10 mouse cellular contexts compared by ENCODE assay signal in the genomic region with DNA sequence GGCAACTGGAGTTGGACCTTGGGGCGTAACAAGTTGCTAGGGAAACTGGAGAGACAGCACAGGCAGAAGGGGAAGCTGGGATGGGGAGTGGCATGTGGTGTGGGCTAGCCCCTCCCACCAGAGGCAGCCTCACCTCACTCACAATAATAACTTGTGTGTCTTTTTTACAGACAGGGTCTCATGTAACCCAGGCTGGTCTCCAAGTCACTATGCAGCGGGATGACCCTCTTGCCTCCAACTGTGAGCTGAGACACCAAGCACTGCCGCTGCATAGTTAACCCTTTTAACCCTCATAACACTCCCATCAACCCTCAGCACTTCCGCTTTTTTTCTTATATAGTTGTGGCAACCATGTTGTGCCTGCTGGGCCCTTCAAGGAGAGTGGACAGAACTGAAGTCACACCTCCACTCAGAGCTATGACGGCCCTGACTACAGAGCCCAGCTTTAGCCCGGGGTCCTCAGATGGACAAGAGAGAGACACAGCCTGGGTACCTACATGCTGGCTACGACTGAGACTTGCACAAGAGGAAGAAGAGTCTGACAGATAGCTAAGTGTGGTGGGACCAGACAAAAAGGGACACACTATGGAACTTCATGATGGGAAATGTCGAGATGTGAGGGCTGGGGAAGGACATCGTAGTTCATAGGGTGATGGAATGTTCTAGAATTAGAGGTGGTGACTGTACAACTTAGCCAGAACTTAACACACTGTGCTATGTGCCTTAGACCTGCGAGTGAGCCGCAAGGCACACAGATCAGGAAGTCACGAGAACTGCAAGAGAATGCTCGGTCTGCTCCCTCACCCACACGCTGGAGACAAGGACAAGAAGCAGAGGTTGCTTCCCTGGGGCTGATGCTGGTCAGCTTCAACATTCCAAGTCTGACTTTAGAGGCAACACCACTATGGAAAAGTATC. TPM values are rescaled to one million over a fixed set of nuclear protein-coding genes. Genes with fewer than 3 reads are reported as not detected.
A peak's percentile ranks its signal among the peaks of the same experiment; 100 is the strongest.
DNase-seq lines count a peak whose midpoint lies in the region; ATAC-seq and TF ChIP-seq lines count a peak whose summit lies in the region.
"Had no signal": no experiment of that assay in that cellular context is flagged by ENCODE, and none has a peak within 500 bp of the region (broad histone marks: within the 10 kb centered on the region; RNA-seq: fewer than 3 reads in every experiment).

No protein-coding gene starts in this region.

- no peak for ATAC-seq in liver, embryonic 12.5 days

- no peak for DNase-seq in heart, embryonic 10.5 days (ENCODE audit: low spot score)
- no peak for DNase-seq in heart, postnatal 10 days
- peak in 1 of 2 experiments; percentile 63 for DNase-seq in spleen, adult 2 months (ENCODE audit: low read depth in 1 of 2, low spot score in 2 of 2)
- DNase-seq in spleen, adult 12 weeks (ENCODE audit: low spot score), result no peak
- DNase-seq in thymus, postnatal 25 days, result peak; percentile 63
- no peak for DNase-seq in adipocyte (ENCODE audit: low spot score)
- no peak for DNase-seq in frontal cortex, postnatal 36 days (ENCODE audit: low spot score in 2 of 2)

- TF ChIP-seq POLR2A in spleen, adult 2 months (IDR thresholded peaks at IDR 0.05; ENCODE audit: low read depth, low read length), result no peak

- H3K9me3 ChIP-seq in heart, embryonic 10.5 days, result no peaks in the 10 kb centered on the region
- no peaks in the 10 kb centered on the region for H3K9me3 ChIP-seq in liver, embryonic 12.5 days (replicated peaks)
- H3K9me3 ChIP-seq: embryonic facial prominence, embryonic 12.5 days had no signal

- intact Hi-C loops in heart, postnatal 10 days (cut with DNase I), result no loop called here

- peak overlapping the region; percentile 29; the same call in 1 of the 2 replicates for H3K9ac ChIP-seq in liver, embryonic 12.5 days
- H3K9ac ChIP-seq: embryonic facial prominence, embryonic 12.5 days had no signal

- peaks cover 49% of the 10 kb centered on the region for H3K4me1 ChIP-seq in heart, embryonic 10.5 days
- peaks cover 51% of the 10 kb centered on the region; the same call in 1 of the 2 replicates for H3K4me1 ChIP-seq in spleen, adult 2 months (ENCODE audit: control insufficient read depth, insufficient read depth, insufficient read length)
- peaks cover 66% of the 10 kb centered on the region for H3K4me1 ChIP-seq in liver, embryonic 12.5 days
- H3K4me1 ChIP-seq: embryonic facial prominence, embryonic 12.5 days had no signal

- H3K27ac ChIP-seq in heart, embryonic 10.5 days, result peak overlapping the region; percentile 1; the same call in 1 of the 2 replicates
- peak overlapping the region; percentile 99 for H3K27ac ChIP-seq in spleen, adult 2 months (ENCODE audit: insufficient read depth, low read length)
- H3K27ac ChIP-seq in liver, embryonic 12.5 days, result peak overlapping the region; percentile 78
- H3K27ac ChIP-seq: embryonic facial prominence, embryonic 12.5 days; layer of hippocampus, adult 2 months had no signal

- TF ChIP-seq CTCF in spleen, adult 2 months (IDR thresholded peaks at IDR 0.05; ENCODE audit: extremely low read depth, insufficient read depth, insufficient read length, insufficient replicate concordance), result no peak

- peak overlapping the region; percentile 4; the same call in 1 of the 2 replicates for H3K4me2 ChIP-seq in liver, embryonic 12.5 days
- H3K4me2 ChIP-seq: embryonic facial prominence, embryonic 12.5 days had no signal

- peaks cover 58% of the 10 kb centered on the region for H3K36me3 ChIP-seq in heart, embryonic 10.5 days
- peaks cover 25% of the 10 kb centered on the region for H3K36me3 ChIP-seq in spleen, adult 2 months (ENCODE audit: control insufficient read depth, insufficient read depth, low read length)
- peaks cover 62% of the 10 kb centered on the region for H3K36me3 ChIP-seq in liver, embryonic 12.5 days

- WGBS in heart, embryonic 10.5 days, result 82% methylated on average over 14 of the region's 14 CpGs
- 25% methylated on average over 14 of the region's 14 CpGs for WGBS in spleen, adult 2 months
- WGBS in liver, embryonic 12.5 days (ENCODE audit: insufficient replicate concordance), result 55% methylated on average over 14 of the region's 14 CpGs

- H3K27me3 ChIP-seq in heart, embryonic 10.5 days (ENCODE audit: insufficient read depth, poor library complexity, severe bottlenecking), result no peaks in the 10 kb centered on the region
- H3K27me3 ChIP-seq in spleen, adult 2 months (ENCODE audit: control insufficient read depth, insufficient read depth, low read length), result no peaks in the 10 kb centered on the region
- H3K27me3 ChIP-seq in liver, embryonic 12.5 days (replicated peaks), result no peaks in the 10 kb centered on the region
- H3K27me3 ChIP-seq: embryonic facial prominence, embryonic 12.5 days had no signal

- H3K4me3 ChIP-seq in heart, embryonic 10.5 days, result no peak overlapping the region; the same call in 1 of the 2 replicates
- peak overlapping the region; percentile 11 for H3K4me3 ChIP-seq in spleen, adult 2 months (ENCODE audit: extremely low read depth, insufficient read depth, insufficient read length)
- no peak overlapping the region for H3K4me3 ChIP-seq in liver, embryonic 12.5 days
- H3K4me3 ChIP-seq: embryonic facial prominence, embryonic 12.5 days; layer of hippocampus, adult 2 months had no signal

RNA-seq across cellular contexts. Expression of a gene that starts 9.3 kb away (rescaled TPM):
- 54.8 and 56.8 TPM in 2 replicates for polyA plus RNA-seq in heart, embryonic 10.5 days (2016; fragmentation: Nextera tagmentation; extraction: Ambion mirVana)
- total RNA-seq in heart, postnatal 10 days (2021), result 10 to 100 TPM; 10.1 to 11.3 TPM
- 130 and 156 TPM in 2 replicates for polyA plus RNA-seq in spleen, adult 2 months (2012; rRNA removed)
- 43.9 and 45.3 TPM in 2 replicates for polyA plus RNA-seq in liver, embryonic 12.5 days (2016; fragmentation: Nextera tagmentation; extraction: Ambion mirVana)

RNA-seq across cellular contexts. Expression of a gene that starts 9.5 kb away (rescaled TPM):
- 12.8 and 14.4 TPM in 2 replicates for polyA plus RNA-seq in heart, embryonic 10.5 days (2016; fragmentation: Nextera tagmentation; extraction: Ambion mirVana)
- total RNA-seq in heart, postnatal 10 days (2021), result 1 to 10 TPM; 2.9 to 4.1 TPM
- polyA plus RNA-seq in spleen, adult 2 months (2012; rRNA removed), result 49.0 and 60.8 TPM in 2 replicates
- 10.1 and 10.6 TPM in 2 replicates for polyA plus RNA-seq in liver, embryonic 12.5 days (2016; fragmentation: Nextera tagmentation; extraction: Ambion mirVana)

RNA-seq across cellular contexts. Expression of a gene that starts 14.6 kb away (rescaled TPM):
- polyA plus RNA-seq in heart, embryonic 10.5 days (2016; fragmentation: Nextera tagmentation; extraction: Ambion mirVana), result 90.8 and 92.0 TPM in 2 replicates
- total RNA-seq in heart, postnatal 10 days (2021), result 100 to 1,000 TPM; 143 to 159 TPM
- 351 and 533 TPM in 2 replicates for polyA plus RNA-seq in spleen, adult 2 months (2012; rRNA removed)
- 124 and 125 TPM in 2 replicates for polyA plus RNA-seq in liver, embryonic 12.5 days (2016; fragmentation: Nextera tagmentation; extraction: Ambion mirVana)

RNA-seq across cellular contexts. Expression of a gene that starts 35.6 kb away (rescaled TPM):
- polyA plus RNA-seq in heart, embryonic 10.5 days (2016; fragmentation: Nextera tagmentation; extraction: Ambion mirVana), result 59.0 and 69.9 TPM in 2 replicates
- 10 to 100 TPM; 42.2 to 46.4 TPM for total RNA-seq in heart, postnatal 10 days (2021)
- 49.5 and 66.1 TPM in 2 replicates for polyA plus RNA-seq in spleen, adult 2 months (2012; rRNA removed)
- polyA plus RNA-seq in liver, embryonic 12.5 days (2016; fragmentation: Nextera tagmentation; extraction: Ambion mirVana), result 26.0 and 27.3 TPM in 2 replicates

RNA-seq across cellular contexts. Expression of a gene that starts 49.6 kb away (rescaled TPM):
- 53.1 and 60.4 TPM in 2 replicates for polyA plus RNA-seq in heart, embryonic 10.5 days (2016; fragmentation: Nextera tagmentation; extraction: Ambion mirVana)
- total RNA-seq in heart, postnatal 10 days (2021), result 10 to 100 TPM; 47.6 to 52.5 TPM
- 92.5 and 111 TPM in 2 replicates for polyA plus RNA-seq in spleen, adult 2 months (2012; rRNA removed)
- 36.5 and 38.2 TPM in 2 replicates for polyA plus RNA-seq in liver, embryonic 12.5 days (2016; fragmentation: Nextera tagmentation; extraction: Ambion mirVana)

Comparison
In these comparisons a context has a peak if more than half of its experiments do, and no peak if none do; other contexts are left out.
1. H3K27ac ChIP-seq: peak in every context shown above with its lines; median percentile 99 in spleen, adult 2 months; 78 in liver, embryonic 12.5 days; 1 in heart, embryonic 10.5 days.